Mouse (Mus musculus): Measurements from ENCODE around the gene Nfia. TPM values are rescaled to one million over a fixed set of nuclear protein-coding genes. Genes with fewer than 3 reads are reported as not detected.
A peak's percentile ranks its signal among the peaks of the same experiment; 100 is the strongest.

The Nfia gene
- polyA plus RNA-seq, 1 experiment from 2014 or later: 14.4 TPM

DNA sequence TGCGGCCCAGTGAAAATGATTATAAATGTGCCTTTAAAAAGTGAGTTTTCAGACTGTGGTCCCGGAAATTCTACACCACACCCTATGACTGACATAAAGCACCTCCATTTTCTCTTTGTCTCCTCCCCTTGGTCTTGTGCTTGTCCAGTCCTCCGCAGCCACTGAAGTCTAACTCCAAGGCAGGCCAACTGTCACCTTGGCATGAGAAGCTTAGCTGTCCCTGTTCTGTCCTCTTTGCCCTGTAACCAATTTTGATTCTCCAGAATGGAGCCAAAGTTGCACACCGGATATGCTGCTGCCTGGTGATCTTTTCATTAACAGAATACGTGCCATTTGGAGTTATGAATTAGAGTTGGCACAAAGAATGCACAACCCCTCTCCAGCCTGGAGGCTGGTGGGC, 378.0 kb downstream of the Nfia start:
- DNase-seq (ENCODE audit: low spot score): no peak
- Histone ChIP-seq H3K27ac (no peak overlapping the region), H3K4me1 (peaks cover 6% of the 10 kb centered on the region; the same call in 1 of the 2 replicates), H3K36me3 (no peaks in the 10 kb centered on the region), H3K27me3 (ENCODE audit: insufficient read depth, poor library complexity, severe bottlenecking) (no peaks in the 10 kb centered on the region), H3K4me3 (no peak overlapping the region), H3K9me3 (no peaks in the 10 kb centered on the region)
- WGBS: 89% methylated on average over 5 of the region's 5 CpGs

DNA sequence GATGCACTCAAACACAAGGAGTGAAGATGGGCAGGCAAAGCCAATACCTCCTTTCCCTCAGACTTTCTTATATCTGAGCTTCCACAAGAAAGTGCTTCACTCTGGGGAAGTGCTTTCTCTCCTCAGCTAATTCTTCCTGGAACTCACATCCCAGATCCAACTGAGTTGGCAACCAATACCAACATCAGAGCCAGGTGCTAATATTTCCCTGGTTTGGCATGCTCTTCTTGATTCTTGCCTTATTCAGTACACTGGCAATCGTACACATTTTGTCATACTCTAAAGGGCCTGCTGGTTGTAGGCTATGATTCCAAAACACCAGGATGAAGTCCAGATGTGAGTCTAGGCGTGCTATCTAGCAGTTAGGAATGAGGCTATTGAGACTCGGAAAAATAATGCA, 385.4 kb downstream of the Nfia start:
- Histone ChIP-seq H3K9me3 (no peaks in the 10 kb centered on the region), H3K27me3 (ENCODE audit: insufficient read depth, poor library complexity, severe bottlenecking) (no peaks in the 10 kb centered on the region), H3K4me3 (no peak overlapping the region), H3K36me3 (no peaks in the 10 kb centered on the region), H3K4me1 (no peaks in the 10 kb centered on the region), H3K27ac (no peak overlapping the region)
- WGBS: 73% methylated on average over 3 of the region's 3 CpGs
- DNase-seq (ENCODE audit: low spot score): no peak

DNA sequence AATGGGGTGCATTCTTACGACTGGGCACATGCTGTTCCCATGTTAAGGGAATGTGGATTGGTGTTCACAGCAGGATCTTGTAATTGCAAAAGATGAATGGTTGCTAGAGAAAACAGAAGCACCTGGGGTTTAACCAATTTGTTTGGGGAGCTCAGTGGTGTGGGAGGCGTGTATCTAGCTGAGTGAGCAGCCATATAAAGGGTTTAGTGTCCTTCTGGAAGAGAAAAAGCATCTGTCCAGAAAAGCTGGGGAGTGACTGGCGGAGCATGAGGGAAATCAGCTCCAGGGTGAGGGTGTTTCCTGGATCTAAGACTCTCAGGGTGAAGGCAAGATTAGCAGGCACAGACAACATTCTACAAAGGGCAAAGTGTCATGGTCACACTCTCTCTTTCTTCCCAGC, 393.8 kb downstream of the Nfia start:
- peaks cover 5% of the 10 kb centered on the region; the same call in 1 of the 2 replicates for H3K4me1 ChIP-seq
- no peak overlapping the region for H3K4me3 ChIP-seq
- no peak for DNase-seq (ENCODE audit: low spot score)
- 51% methylated on average over 3 of the region's 3 CpGs for WGBS
- no peaks in the 10 kb centered on the region for H3K9me3 ChIP-seq
- peak overlapping the region; percentile 25; the same call in 1 of the 2 replicates for H3K27ac ChIP-seq
- no peaks in the 10 kb centered on the region for H3K27me3 ChIP-seq (ENCODE audit: insufficient read depth, poor library complexity, severe bottlenecking)
- H3K36me3 ChIP-seq: no peaks in the 10 kb centered on the region

Other genes starting within 250 kb of the Nfia start
- 0.33 and 1.1 TPM in 2 replicates for gene E130114P18Rik, start 5.3 kb downstream of the Nfia start, polyA plus RNA-seq (2016; fragmentation: Nextera tagmentation; extraction: Ambion mirVana)